In the genomic region with DNA sequence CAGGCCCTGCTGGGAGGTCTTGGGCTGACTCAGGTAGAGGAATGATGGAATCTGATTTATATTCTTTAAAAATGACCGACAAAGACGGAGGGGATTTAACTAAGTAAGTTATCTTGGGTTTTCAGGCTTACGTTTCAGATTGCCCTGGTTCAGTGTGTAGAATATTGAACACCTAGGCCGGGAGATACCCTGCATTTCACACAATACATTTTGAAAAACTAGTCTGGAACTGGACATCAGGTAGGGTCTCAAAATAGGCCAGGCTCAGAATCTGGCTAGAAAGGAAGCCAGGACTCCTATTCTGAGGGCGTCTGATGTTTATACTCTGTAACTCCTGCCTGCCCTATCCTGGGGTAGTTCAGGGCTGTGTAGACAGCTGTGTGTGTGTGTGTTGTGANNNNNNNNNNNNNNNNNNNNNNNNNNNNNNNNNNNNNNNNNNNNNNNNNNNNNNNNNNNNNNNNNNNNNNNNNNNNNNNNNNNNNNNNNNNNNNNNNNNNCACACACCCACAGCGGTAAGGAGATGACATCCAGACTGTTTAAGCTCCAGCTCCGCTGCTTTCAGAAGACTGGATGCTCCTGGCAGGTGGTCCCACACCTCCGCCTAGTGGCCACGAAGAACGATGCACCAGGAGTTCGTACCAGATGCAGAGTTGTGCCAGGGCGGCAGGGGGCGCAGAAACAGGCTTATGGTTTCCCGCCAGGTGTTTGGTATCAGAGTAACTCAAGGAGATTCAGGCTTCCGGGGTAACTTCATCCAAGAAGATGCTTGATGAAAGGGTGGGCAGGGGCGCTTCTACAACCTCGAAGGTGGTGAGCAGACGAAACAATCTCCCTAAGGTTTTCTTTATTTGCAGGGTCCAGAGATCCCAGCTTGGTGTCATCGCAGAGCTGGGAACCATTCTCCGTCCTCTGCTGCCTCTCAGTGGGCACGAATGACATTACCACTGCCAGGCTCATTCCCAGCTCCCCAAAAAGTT, we compare ENCODE assay signal across 8 mouse cellular contexts. TPM values are rescaled to one million over a fixed set of nuclear protein-coding genes. Genes with fewer than 3 reads are reported as not detected.
DNase-seq lines count a peak whose midpoint lies in the region; ATAC-seq lines count a peak whose summit lies in the region.

No protein-coding gene starts in this region.

- peak overlapping the region; percentile 30 for H3K4me3 ChIP-seq in intestine, embryonic 15.5 days (replicated peaks)

- H3K4me1 ChIP-seq in intestine, embryonic 15.5 days (replicated peaks): peaks cover 28% of the 10 kb centered on the region

- peak; percentile 80 for ATAC-seq in intestine, embryonic 15.5 days

- intact Hi-C loops in gastrocnemius, postnatal 36 days (cut with DNase I): loop anchor here (5.0 kb wide), 3 partner anchors 198 to 308 kb away; no protein-coding TSS in a partner anchor
- intact Hi-C loops in left cerebral cortex, postnatal 14 days (cut with DNase I): loop anchor here (1.0 to 5.0 kb wide), 3 partner anchors 228 to 306 kb away; no protein-coding TSS in a partner anchor

- H3K9me3 ChIP-seq in intestine, embryonic 15.5 days: no peaks in the 10 kb centered on the region

- peak overlapping the region; percentile 62 for H3K4me2 ChIP-seq in intestine, embryonic 15.5 days (replicated peaks)

- no peak overlapping the region for H3K27ac ChIP-seq in intestine, embryonic 15.5 days

- DNase-seq in adrenal gland, adult 2 months: peak; percentile 87
- DNase-seq in embryo, embryonic 11.5 days (ENCODE audit: low read depth, low spot score): peak; percentile 77
- peak; percentile 67 to 74 for DNase-seq in gastrocnemius, postnatal 36 days
- DNase-seq in left cerebral cortex, postnatal 14 days (ENCODE audit: low spot score in 2 of 2): peak; percentile 91 to 94
- DNase-seq in mesoderm, embryonic 11.5 days (ENCODE audit: low read depth, low spot score): peak; percentile 92
- DNase-seq in right cerebral cortex, postnatal 25 days: peak; percentile 88
- DNase-seq in urinary bladder, postnatal 36 days (ENCODE audit: low spot score in 2 of 2): peak; percentile 84 to 85

- WGBS in intestine, embryonic 15.5 days: 12% methylated on average over 21 of the region's 21 CpGs

- no peak overlapping the region for H3K9ac ChIP-seq in intestine, embryonic 15.5 days

- H3K36me3 ChIP-seq in intestine, embryonic 15.5 days: no peaks in the 10 kb centered on the region

- peaks cover 35% of the 10 kb centered on the region for H3K27me3 ChIP-seq in intestine, embryonic 15.5 days (replicated peaks)

RNA-seq across cellular contexts. Expression of gene 1700067P10Rik, which starts 11.6 kb away (rescaled TPM):
- not detected for total RNA-seq in adrenal gland, adult 2 months (2021)
- polyA plus RNA-seq in adrenal gland, adult 2 months (2012; rRNA removed): not detected in 2 replicates
- not detected for total RNA-seq in gastrocnemius, postnatal 36 days (2021)
- not detected in 2 replicates for polyA plus RNA-seq in intestine, embryonic 15.5 days (2015; fragmentation: Nextera tagmentation; extraction: Ambion mirVana)
- not detected for total RNA-seq in left cerebral cortex, postnatal 14 days (2021)

RNA-seq across cellular contexts. Expression of gene 9830107B12Rik, which starts 45.3 kb away (rescaled TPM):
- not detected for total RNA-seq in adrenal gland, adult 2 months (2021)
- polyA plus RNA-seq in adrenal gland, adult 2 months (2012; rRNA removed): not detected in 2 replicates
- total RNA-seq in gastrocnemius, postnatal 36 days (2021): not detected
- 0.04 and 0.11 TPM in 2 replicates for polyA plus RNA-seq in intestine, embryonic 15.5 days (2015; fragmentation: Nextera tagmentation; extraction: Ambion mirVana)
- total RNA-seq in left cerebral cortex, postnatal 14 days (2021): not detected
